Mouse (Mus musculus): ENCODE measurements around the gene Tomt.

Gene Tomt

GRCm38 (mm10) chr7:101901969-101902368 lies 4.2 kb downstream of the Tomt start:
- no peak for DNase-seq (ENCODE audit: low spot score)

GRCm38 (mm10) chr7:101900331-101901097 lies 5.6 kb downstream of the Tomt start:
- no peak for DNase-seq (ENCODE audit: low spot score)

- DNase-seq (ENCODE audit: low spot score) = peak; percentile 100
These were observed 9.8 kb downstream of the Tomt start for GRCm38 (mm10) chr7:101896104-101897066.

- DNase-seq (ENCODE audit: low spot score) = no peak
These were observed 10.5 kb downstream of the Tomt start for GRCm38 (mm10) chr7:101895695-101896094.

GRCm38 (mm10) chr7:101888460-101888859 lies 17.7 kb downstream of the Tomt start:
- no peak for DNase-seq (ENCODE audit: low spot score)

GRCm38 (mm10) chr7:101886274-101886673 lies 19.9 kb downstream of the Tomt start:
- DNase-seq (ENCODE audit: low spot score) = no peak

GRCm38 (mm10) chr7:101884160-101884559 lies 22.0 kb downstream of the Tomt start:
- no peak for DNase-seq (ENCODE audit: low spot score)

GRCm38 (mm10) chr7:101882413-101883154 lies 23.6 kb downstream of the Tomt start:
- DNase-seq (ENCODE audit: low spot score) = no peak

- no peak for DNase-seq (ENCODE audit: low spot score)
These were observed 25.3 kb downstream of the Tomt start for GRCm38 (mm10) chr7:101880855-101881254.

- no peak for DNase-seq (ENCODE audit: low spot score)
These were observed 30.2 kb downstream of the Tomt start for GRCm38 (mm10) chr7:101875978-101876377.

- no peak for DNase-seq (ENCODE audit: low spot score)
These were observed 34.9 kb downstream of the Tomt start for GRCm38 (mm10) chr7:101871296-101871695.

- no peak for DNase-seq (ENCODE audit: low spot score)
These were observed 35.5 kb downstream of the Tomt start, which contains the start of gene Folr1 for GRCm38 (mm10) chr7:101870629-101871028. TSS of gene Folr1 (minus strand) at chr7:101870788.

- DNase-seq (ENCODE audit: low spot score) = no peak
These were observed 37.0 kb downstream of the Tomt start for GRCm38 (mm10) chr7:101869163-101869500.

GRCm38 (mm10) chr7:101868241-101869162 lies 37.7 kb downstream of the Tomt start:
- DNase-seq (ENCODE audit: low spot score) = no peak

- no peak for DNase-seq (ENCODE audit: low spot score)
These were observed 38.7 kb downstream of the Tomt start for GRCm38 (mm10) chr7:101867482-101867881.

- DNase-seq (ENCODE audit: low spot score) = no peak
These were observed 39.5 kb downstream of the Tomt start for GRCm38 (mm10) chr7:101866491-101867265.

- no peak for DNase-seq (ENCODE audit: low spot score)
These were observed 42.7 kb downstream of the Tomt start, which contains the start of gene Anapc15 for GRCm38 (mm10) chr7:101863415-101863814. TSS of gene Anapc15 (plus strand) at chr7:101863715.

GRCm38 (mm10) chr7:101862291-101862690 lies 43.9 kb downstream of the Tomt start:
- DNase-seq (ENCODE audit: low spot score) = no peak

- DNase-seq (ENCODE audit: low spot score) = no peak
These were observed 45.2 kb downstream of the Tomt start for GRCm38 (mm10) chr7:101860978-101861377.

GRCm38 (mm10) chr7:101858362-101858761 lies 47.8 kb downstream of the Tomt start:
- DNase-seq (ENCODE audit: low spot score) = no peak

Measured in embryo, embryonic 10 days (tissue).